Mouse (Mus musculus) liver, postnatal 0 days (tissue): ENCODE measurements around the gene Sdr39u1. TPM values are rescaled to one million over a fixed set of nuclear protein-coding genes. Genes with fewer than 3 reads are reported as not detected.
A peak's percentile ranks its signal among the peaks of the same experiment; 100 is the strongest.

Experiments
- ATAC-seq: fragments of 200-750 bp; cut with Nextera tagmentation; 2 replicates; pipeline ENCODE4 v1.8.0; 2017; ENCODE audit warnings: mild to moderate bottlenecking, moderate library complexity
- DNase-seq: peaks from one replicate; pipeline ENCODE4 v3.0.0-alpha.2; 2016
- H3K27ac ChIP-seq: fragments of 300-500 bp; sonication (generic); 2 replicates; pipeline ENCODE4 v1.5.1; 2014; ENCODE audit warnings: antibody characterized with exemption, moderate library complexity, mild to moderate bottlenecking, low read depth
- H3K27me3 ChIP-seq: fragments of 300-500 bp; sonication (generic); 2 replicates; pipeline ENCODE4 v1.6.1; 2014; ENCODE audit warnings: low read length, control low read depth, mixed read lengths; ENCODE audit not compliant: insufficient read depth
- H3K36me3 ChIP-seq: fragments of 300-500 bp; sonication (generic); replicated peaks from 2 replicates; pipeline ENCODE4 v1.6.1; 2014; ENCODE audit warnings: mild to moderate bottlenecking, control low read depth, low read length, moderate library complexity, mixed read lengths; ENCODE audit not compliant: insufficient read depth
- H3K4me1 ChIP-seq: fragments of 300-500 bp; sonication (generic); 2 replicates; pipeline ENCODE4 v1.6.1; 2014; ENCODE audit warnings: antibody characterized with exemption, mild to moderate bottlenecking, control low read depth; ENCODE audit not compliant: insufficient read depth
- H3K4me2 ChIP-seq: fragments of 300-500 bp; sonication (generic); 2 replicates; pipeline ENCODE4 v1.6.1; 2014; ENCODE audit warnings: low read depth, mild to moderate bottlenecking, low read length, moderate library complexity, mixed read lengths
- H3K4me3 ChIP-seq: fragments of 300-500 bp; sonication (generic); 2 replicates; pipeline ENCODE4 v1.5.1; 2014; ENCODE audit warnings: low read depth, low read length
- H3K9ac ChIP-seq: fragments of 300-500 bp; sonication (generic); replicated peaks from 2 replicates; pipeline ENCODE4 v1.6.1; 2014; ENCODE audit warnings: mild to moderate bottlenecking, moderate library complexity
- H3K9me3 ChIP-seq: fragments of 300-500 bp; sonication (generic); 2 replicates; pipeline ENCODE4 v1.6.1; 2016; ENCODE audit warnings: mild to moderate bottlenecking, control low read depth, low read length, mixed read lengths
- CTCF ChIP-seq: sonication (generic); IDR thresholded peaks from 2 replicates; pipeline ENCODE4 v1.5.1; 2016; ENCODE audit warnings: antibody characterized with exemption, low read depth
- EP300 ChIP-seq: IDR thresholded peaks from 2 replicates; pipeline ENCODE4 v1.6.1; 2016; ENCODE audit warnings: antibody characterized with exemption, low read depth, mild to moderate bottlenecking
- WGBS: fragments of 180-500 bp; shearing (Covaris S2); extraction: QIAGEN DNeasy Blood & Tissue Kit; methylation state at CpG from one replicate; pipeline ENCODE4 v1.1.7; 2014; ENCODE audit not compliant: insufficient replicate concordance; 5-methylcytosine and 5-hydroxymethylcytosine counted together
- polyA plus RNA-seq: library from polyadenylated mRNA; unstranded; fragments of >200 nt; fragmentation: Nextera tagmentation; extraction: Ambion mirVana; gene quantifications from 2 replicates; pipeline ENCODE4 v1.2.1, GENCODE M21; 2015

Gene Sdr39u1
- polyA plus RNA-seq, 1 experiment from 2014 or later, result 26.2 TPM

DNA sequence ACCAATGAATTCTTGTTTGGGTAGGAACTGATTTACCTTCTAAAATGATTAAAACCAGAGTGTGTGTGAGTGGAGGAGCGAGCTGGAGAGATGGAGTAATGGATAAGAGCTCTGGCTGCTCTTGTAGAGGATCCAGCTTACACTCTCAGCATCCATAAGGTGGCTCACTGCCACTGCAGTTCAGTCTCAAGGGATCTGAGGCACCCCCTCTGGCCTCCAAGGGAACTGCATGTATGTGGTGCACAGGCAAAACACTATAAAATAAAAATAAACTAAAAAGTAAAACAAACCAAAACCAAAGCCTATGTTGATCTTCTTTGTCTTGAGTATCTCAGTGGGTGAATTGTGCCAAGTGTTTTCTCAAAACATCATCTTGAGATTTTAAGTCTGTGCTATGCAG is 20.5 kb downstream of the Sdr39u1 start:
- no peak overlapping the region for H3K27ac ChIP-seq
- no peaks in the 10 kb centered on the region for H3K9me3 ChIP-seq
- H3K4me1 ChIP-seq, result peaks cover 21% of the 10 kb centered on the region
- DNase-seq, result peak; percentile 79
- no peak for ATAC-seq
- 34% methylated on average over 1 of the region's 1 CpGs for WGBS
- no peaks in the 10 kb centered on the region for H3K27me3 ChIP-seq
- no peak for TF ChIP-seq EP300
- peak; percentile 92 for TF ChIP-seq CTCF
- H3K4me2 ChIP-seq, result no peak overlapping the region
- H3K4me3 ChIP-seq, result no peak overlapping the region
- no peaks in the 10 kb centered on the region for H3K36me3 ChIP-seq
- H3K9ac ChIP-seq, result no peak overlapping the region

DNA sequence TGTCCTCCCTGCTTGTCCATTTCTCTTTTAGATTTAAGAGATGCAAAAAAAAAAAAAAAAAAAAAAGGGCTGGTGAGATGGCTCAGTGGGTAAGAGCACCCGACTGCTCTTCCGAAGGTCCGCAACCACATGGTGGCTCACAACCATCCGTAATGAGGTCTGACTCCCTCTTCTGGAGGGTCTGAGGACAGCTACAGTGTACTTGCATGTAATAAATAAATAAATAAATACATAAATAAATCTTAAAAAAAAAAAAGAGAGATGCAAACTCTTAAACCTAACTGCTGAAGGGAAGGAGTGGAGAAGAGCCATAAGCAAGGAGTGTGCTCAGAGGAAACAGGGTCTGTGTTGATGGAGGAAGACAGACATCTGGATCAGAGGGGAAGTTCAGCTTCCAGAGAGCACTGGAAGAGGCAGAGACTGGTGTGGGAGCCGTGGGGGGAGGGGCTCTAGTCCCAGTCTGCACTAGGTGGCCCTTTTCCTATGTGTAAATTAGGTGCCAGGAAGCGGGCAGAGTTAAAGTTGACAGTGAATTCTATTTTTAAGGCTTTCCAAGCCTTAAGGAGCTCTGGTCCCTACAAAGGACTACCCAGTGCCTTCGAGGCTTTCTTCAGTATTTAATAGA is 21.7 kb downstream of the Sdr39u1 start:
- Histone ChIP-seq H3K27me3 (no peaks in the 10 kb centered on the region), H3K4me3 (no peak overlapping the region), H3K9ac (no peak overlapping the region), H3K4me2 (no peak overlapping the region), H3K4me1 (peaks cover 18% of the 10 kb centered on the region), H3K27ac (no peak overlapping the region), H3K36me3 (no peaks in the 10 kb centered on the region), H3K9me3 (no peaks in the 10 kb centered on the region)
- TF ChIP-seq EP300 (no peak), CTCF (0 out of 2 replicates have a peak, but pooled peaks have one; percentile 28)
- WGBS, result 11% methylated on average over 7 of the region's 7 CpGs
- DNase-seq (no peak), ATAC-seq (no peak)

GRCm38 (mm10) chr14:55877469-55878315 is 22.4 kb downstream of the Sdr39u1 start:
- WGBS, result 33% methylated on average over 14 of the region's 14 CpGs
- H3K9me3 ChIP-seq, result no peaks in the 10 kb centered on the region
- H3K27me3 ChIP-seq, result no peaks in the 10 kb centered on the region
- DNase-seq, result no peak
- no peak for TF ChIP-seq EP300
- no peak for TF ChIP-seq CTCF
- no peak overlapping the region for H3K4me3 ChIP-seq
- ATAC-seq, result no peak
- H3K27ac ChIP-seq, result no peak overlapping the region
- H3K4me1 ChIP-seq, result peaks cover 13% of the 10 kb centered on the region
- no peaks in the 10 kb centered on the region for H3K36me3 ChIP-seq
- H3K9ac ChIP-seq, result no peak overlapping the region
- no peak overlapping the region for H3K4me2 ChIP-seq

GRCm38 (mm10) chr14:55873714-55874683 is 26.1 kb downstream of the Sdr39u1 start:
- Histone ChIP-seq H3K27ac (no peak overlapping the region), H3K36me3 (no peaks in the 10 kb centered on the region; the same call in 1 of the 2 replicates), H3K9me3 (no peaks in the 10 kb centered on the region), H3K4me3 (peak overlapping the region; percentile 41), H3K4me1 (peaks cover 10% of the 10 kb centered on the region), H3K4me2 (peak overlapping the region; percentile 63), H3K9ac (no peak overlapping the region), H3K27me3 (no peaks in the 10 kb centered on the region)
- TF ChIP-seq CTCF, result peak; percentile 97
- TF ChIP-seq EP300, result no peak
- peak; percentile 82 for DNase-seq
- 13% methylated on average over 30 of the region's 30 CpGs for WGBS
- peak; percentile 78 for ATAC-seq

DNA sequence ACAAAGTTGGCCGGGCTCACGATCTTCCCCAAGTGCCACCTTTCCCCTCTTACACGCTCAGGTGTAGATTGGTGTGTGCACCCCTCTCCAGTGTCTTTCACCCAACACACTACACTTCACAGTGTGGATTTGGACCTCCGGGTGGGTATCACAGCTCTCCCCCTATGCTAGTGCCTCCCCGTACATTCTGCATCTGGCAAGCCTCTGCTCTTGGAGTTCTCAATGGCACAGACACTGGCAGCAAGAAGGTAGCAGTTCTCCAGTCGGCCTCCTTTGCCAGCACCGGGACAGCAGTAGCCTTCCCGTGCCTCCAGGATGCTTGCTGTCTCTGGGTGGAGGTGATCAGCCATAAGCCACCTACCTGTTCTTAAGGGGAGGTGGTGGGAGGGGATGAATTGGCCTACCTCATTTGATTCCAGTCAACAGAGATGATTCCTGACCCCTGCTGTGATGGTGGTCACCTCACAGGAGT is 26.8 kb downstream of the Sdr39u1 start:
- DNase-seq (no peak), ATAC-seq (no peak)
- Histone ChIP-seq H3K4me2 (peak overlapping the region; percentile 63), H3K27me3 (no peaks in the 10 kb centered on the region), H3K27ac (no peak overlapping the region), H3K4me1 (peaks cover 10% of the 10 kb centered on the region), H3K4me3 (no peak overlapping the region), H3K9me3 (no peaks in the 10 kb centered on the region), H3K9ac (no peak overlapping the region), H3K36me3 (no peaks in the 10 kb centered on the region; the same call in 1 of the 2 replicates)
- 80% methylated on average over 8 of the region's 8 CpGs for WGBS
- TF ChIP-seq CTCF (no peak), EP300 (no peak)
